Mouse (Mus musculus): ENCODE data around the gene Abcb5. TPM values are rescaled to one million over a fixed set of nuclear protein-coding genes. Genes with fewer than 3 reads are reported as not detected.

Abcb5 gene
- total and polyA plus RNA-seq, 3 experiments: not detected

- Histone ChIP-seq H3K36me3 (ENCODE audit: control insufficient read depth in 1 of 2, insufficient read depth in 2 of 2, low read length in 2 of 2) (no peaks in the 10 kb centered on the region), H3K4me3 (ENCODE audit: control insufficient read depth in 1 of 2, insufficient read depth in 1 of 2, low read depth in 2 of 2, low read length in 2 of 2) (no peak overlapping the region), H3K79me2 (ENCODE audit: control insufficient read depth, insufficient read depth, low read length, poor library complexity) (no peaks in the 10 kb centered on the region), H3K4me1 (ENCODE audit: control insufficient read depth in 1 of 2, insufficient read depth in 2 of 2, low read length in 2 of 2) (no peaks in the 10 kb centered on the region), H3K27ac (ENCODE audit: control insufficient read depth, low read depth, low read length) (no peak overlapping the region), H3K9me3 (replicated peaks; ENCODE audit: insufficient read depth, low read length) (no peaks in the 10 kb centered on the region), H3K27me3 (ENCODE audit: control insufficient read depth in 1 of 2, insufficient read depth in 2 of 2, low read length in 2 of 2) (no peaks in the 10 kb centered on the region), H3K9ac (ENCODE audit: control insufficient read depth, low read depth, low read length, poor library complexity, severe bottlenecking) (no peak overlapping the region)
- DNase-seq (ENCODE audit: low read depth, low spot score): no peak
- no peak for TF ChIP-seq MXI1 (IDR thresholded peaks at IDR 0.05; ENCODE audit: low read depth, low read length)
- TF ChIP-seq POLR2AphosphoS5 (IDR thresholded peaks at IDR 0.05; ENCODE audit: borderline replicate concordance, low read depth, low read length): no peak
- no peak for TF ChIP-seq ZNF384 (IDR thresholded peaks at IDR 0.05; ENCODE audit: low read depth, low read length)
- TF ChIP-seq MAX (IDR thresholded peaks at IDR 0.05; ENCODE audit: low read length): no peak
- TF ChIP-seq POLR2AphosphoS2 (IDR thresholded peaks at IDR 0.05; ENCODE audit: low read length): no peak
- no peak for TF ChIP-seq CTCF (IDR thresholded peaks at IDR 0.05 in 2 of 3, conservative IDR thresholded peaks at IDR 0.05 in 1 of 3; ENCODE audit: control insufficient read depth in 1 of 3, insufficient read depth in 1 of 3, low read depth in 2 of 3, low read length in 3 of 3, poor library complexity in 1 of 3, severe bottlenecking in 1 of 3)
- TF ChIP-seq ETS1 (IDR thresholded peaks at IDR 0.05; ENCODE audit: low read depth, low read length): no peak
- TF ChIP-seq UBTF (IDR thresholded peaks at IDR 0.05; ENCODE audit: borderline replicate concordance, insufficient read depth, low read depth, low read length): no peak
These were observed 64.0 kb downstream of the Abcb5 start for GRCm38 (mm10) chr12:118902249-118902648.

DNA sequence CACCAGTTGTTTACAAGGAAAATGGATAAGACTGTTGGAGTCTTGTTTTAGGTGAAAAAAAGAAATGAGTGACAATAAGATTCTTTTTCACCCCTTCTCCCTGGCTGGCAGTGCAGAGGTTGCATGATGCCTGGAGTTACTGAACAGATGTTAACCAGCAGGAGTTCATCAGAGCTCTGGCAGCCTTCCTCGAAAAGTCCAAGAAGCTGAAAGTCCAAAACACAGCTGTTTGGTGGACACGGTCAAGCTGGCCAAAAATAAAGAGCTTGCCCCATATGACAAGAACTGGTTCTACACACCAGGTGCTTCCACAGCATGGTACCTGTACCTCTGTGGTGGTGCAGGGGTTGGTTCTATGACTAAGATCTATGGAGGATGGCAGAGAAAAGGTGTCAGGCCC, 78.3 kb downstream of the Abcb5 start:
- TF ChIP-seq GABPA (IDR thresholded peaks at IDR 0.05; ENCODE audit: low read depth, low read length) (no peak), GATA1 (IDR thresholded peaks at IDR 0.05; ENCODE audit: low read depth, low read length) (no peak), MXI1 (IDR thresholded peaks at IDR 0.05; ENCODE audit: low read depth, low read length) (no peak), POLR2AphosphoS5 (IDR thresholded peaks at IDR 0.05; ENCODE audit: borderline replicate concordance, low read depth, low read length) (no peak), ZMIZ1 (IDR thresholded peaks at IDR 0.05; ENCODE audit: low read depth, low read length) (no peak)
- no peaks in the 10 kb centered on the region for H3K9me3 ChIP-seq (replicated peaks; ENCODE audit: insufficient read depth, low read length)
- H3K36me3 ChIP-seq (ENCODE audit: control insufficient read depth in 1 of 2, insufficient read depth in 2 of 2, low read length in 2 of 2): no peaks in the 10 kb centered on the region
- no peak overlapping the region for H3K27ac ChIP-seq (ENCODE audit: control insufficient read depth, low read depth, low read length)
- H3K9ac ChIP-seq (ENCODE audit: control insufficient read depth, low read depth, low read length, poor library complexity, severe bottlenecking): no peak overlapping the region
- H3K27me3 ChIP-seq (ENCODE audit: control insufficient read depth in 1 of 2, insufficient read depth in 2 of 2, low read length in 2 of 2): no peaks in the 10 kb centered on the region
- H3K79me2 ChIP-seq (ENCODE audit: control insufficient read depth, insufficient read depth, low read length, poor library complexity): no peaks in the 10 kb centered on the region
- H3K4me1 ChIP-seq (ENCODE audit: control insufficient read depth in 1 of 2, insufficient read depth in 2 of 2, low read length in 2 of 2): no peaks in the 10 kb centered on the region
- H3K4me3 ChIP-seq (ENCODE audit: control insufficient read depth in 1 of 2, insufficient read depth in 1 of 2, low read depth in 2 of 2, low read length in 2 of 2): no peak overlapping the region
- DNase-seq (ENCODE audit: low read depth, low spot score): no peak

GRCm38 (mm10) chr12:118882790-118883189, 83.4 kb downstream of the Abcb5 start:
- H3K79me2 ChIP-seq (ENCODE audit: control insufficient read depth, insufficient read depth, low read length, poor library complexity): no peaks in the 10 kb centered on the region
- H3K4me3 ChIP-seq (ENCODE audit: control insufficient read depth in 1 of 2, insufficient read depth in 1 of 2, low read depth in 2 of 2, low read length in 2 of 2): no peak overlapping the region
- DNase-seq (ENCODE audit: low read depth, low spot score): no peak
- H3K4me1 ChIP-seq (ENCODE audit: control insufficient read depth in 1 of 2, insufficient read depth in 2 of 2, low read length in 2 of 2): no peaks in the 10 kb centered on the region
- no peaks in the 10 kb centered on the region for H3K36me3 ChIP-seq (ENCODE audit: control insufficient read depth in 1 of 2, insufficient read depth in 2 of 2, low read length in 2 of 2)
- no peaks in the 10 kb centered on the region for H3K27me3 ChIP-seq (ENCODE audit: control insufficient read depth in 1 of 2, insufficient read depth in 2 of 2, low read length in 2 of 2)
- TF ChIP-seq MAFK (IDR thresholded peaks at IDR 0.05; ENCODE audit: borderline replicate concordance, low read depth, low read length): no peak
- no peak for TF ChIP-seq EP300 (IDR thresholded peaks at IDR 0.05; ENCODE audit: low read depth in 1 of 2, low read length in 2 of 2)
- TF ChIP-seq NELFE (IDR thresholded peaks at IDR 0.05; ENCODE audit: low read depth, low read length): no peak
- no peak for TF ChIP-seq GATA1 (IDR thresholded peaks at IDR 0.05; ENCODE audit: low read depth, low read length)
- H3K9ac ChIP-seq (ENCODE audit: control insufficient read depth, low read depth, low read length, poor library complexity, severe bottlenecking): no peak overlapping the region
- H3K9me3 ChIP-seq (replicated peaks; ENCODE audit: insufficient read depth, low read length): no peaks in the 10 kb centered on the region
- no peak overlapping the region for H3K27ac ChIP-seq (ENCODE audit: control insufficient read depth, low read depth, low read length)
